Mouse (Mus musculus): ENCODE measurements around the gene Gm49391. TPM values are rescaled to one million over a fixed set of nuclear protein-coding genes. Genes with fewer than 3 reads are reported as not detected.

Gm49391 gene
- polyA plus RNA-seq, 1 experiment: 4.8 TPM

DNA sequence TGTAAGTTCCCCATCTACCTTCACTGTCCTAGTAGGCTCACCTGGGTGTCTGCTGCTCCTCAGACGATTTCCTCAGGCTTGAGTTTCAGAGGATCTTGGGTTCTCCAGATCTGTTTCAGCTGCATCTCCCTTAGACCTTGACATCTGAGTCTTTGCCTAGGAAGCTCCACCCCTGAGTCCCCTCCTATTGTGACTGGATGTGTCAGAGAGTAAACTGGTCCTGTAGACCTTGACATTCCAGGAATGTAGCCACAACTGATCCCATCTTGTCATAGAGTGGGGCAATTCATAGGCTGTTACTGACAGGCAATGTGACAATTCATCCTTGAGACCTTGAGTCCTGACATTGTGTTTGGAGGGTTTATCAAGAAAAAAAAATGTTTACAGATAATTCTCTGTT lies 72.1 kb downstream of the Gm49391 start, which contains the start of gene 4930486L24Rik:
TSS of gene 4930486L24Rik (minus strand) at position 195 of the 400 bp plus-strand sequence.
- TF ChIP-seq CTCF (IDR thresholded peaks at IDR 0.05; ENCODE audit: insufficient read depth, low read length): no peak
- no peak for TF ChIP-seq POLR2A (IDR thresholded peaks at IDR 0.05; ENCODE audit: borderline replicate concordance, extremely low read depth, low read depth, low read length)
- 41% methylated on average over 1 of the region's 1 CpGs for WGBS
- no peaks in the 10 kb centered on the region for H3K4me1 ChIP-seq (ENCODE audit: control insufficient read depth, insufficient read depth, low read length)
- DNase-seq: no peak
- no peak within 1 kb of the TSS for H3K4me3 ChIP-seq (replicated peaks; ENCODE audit: extremely low read depth, low read depth, low read length)

- 45% methylated on average over 4 of the region's 4 CpGs for whole genome bisulfite sequencing
- no peak overlapping the region for H3K4me3 ChIP-seq (replicated peaks; ENCODE audit: extremely low read depth, low read depth, low read length)
- DNase-seq: no peak
- no peaks in the 10 kb centered on the region for H3K4me1 ChIP-seq (ENCODE audit: control insufficient read depth, insufficient read depth, low read length)
- TF ChIP-seq CTCF (IDR thresholded peaks at IDR 0.05; ENCODE audit: insufficient read depth, low read length): no peak
- no peak for TF ChIP-seq POLR2A (IDR thresholded peaks at IDR 0.05; ENCODE audit: borderline replicate concordance, extremely low read depth, low read depth, low read length)
These were observed 87.9 kb downstream of the Gm49391 start for GRCm38 (mm10) chr13:60848241-60849120.

Other genes with a start within 250 kb of the Gm49391 start
- gene BC051665, start 150.2 kb downstream of the Gm49391 start, polyA plus RNA-seq (2012; rRNA removed): not detected in 2 replicates
- not detected in 2 replicates for gene Ctsll3, start 133.7 kb downstream of the Gm49391 start, polyA plus RNA-seq (2012; rRNA removed)
- not detected in 2 replicates for gene 4930486L24Rik, start 72.1 kb downstream of the Gm49391 start, polyA plus RNA-seq (2012; rRNA removed)
- 0.67 and 0.84 TPM in 2 replicates for gene Gm49392, start 39.7 kb downstream of the Gm49391 start, polyA plus RNA-seq (2012; rRNA removed)
- gene Ctla2b, start 39.1 kb downstream of the Gm49391 start, polyA plus RNA-seq (2012; rRNA removed): 3.2 and 4.1 TPM in 2 replicates
- gene Tpbpb, start 31.7 kb downstream of the Gm49391 start, polyA plus RNA-seq (2012; rRNA removed): not detected in 2 replicates
- gene Gm49393, start 981 bp downstream of the Gm49391 start, polyA plus RNA-seq (2012; rRNA removed): not detected in 2 replicates
- gene Ctla2a, start 54 bp upstream of the Gm49391 start, polyA plus RNA-seq (2012; rRNA removed): 49.0 and 60.9 TPM in 2 replicates
- gene Tpbpa, start 5.4 kb upstream of the Gm49391 start, polyA plus RNA-seq (2012; rRNA removed): not detected in 2 replicates
- gene Ctsj, start 69.4 kb upstream of the Gm49391 start, polyA plus RNA-seq (2012; rRNA removed): not detected in 2 replicates
- gene Ctsq, start 104.1 kb upstream of the Gm49391 start, polyA plus RNA-seq (2012; rRNA removed): not detected in 2 replicates
- not detected in 2 replicates for gene Ctsr, start 227.7 kb upstream of the Gm49391 start, polyA plus RNA-seq (2012; rRNA removed)